Mouse (Mus musculus) left cerebral cortex, adult 2 months (tissue): ENCODE measurements around the gene Ranbp3. TPM values are rescaled to one million over a fixed set of nuclear protein-coding genes. Genes with fewer than 3 reads are reported as not detected.

Experiments used
- DNase-seq, 2 experiments: peaks; one replicate each; pipeline ENCODE4 v3.0.0; 2021 to 2022; ENCODE audit warnings: low spot score in 2 of 2, mixed read lengths in 1 of 2; ENCODE audit errors: extremely low spot score in 1 of 2
- H3K27ac ChIP-seq: fragments of 200-600 bp; 2 replicates; pipeline ENCODE4 v1.8.1; 2022
- H3K4me3 ChIP-seq: fragments of 200-600 bp; 2 replicates; pipeline ENCODE4 v1.8.1; 2022
- CTCF ChIP-seq: fragments of 200-600 bp; IDR thresholded peaks from 2 replicates; pipeline ENCODE4 v1.8.1; 2022; ENCODE audit warnings: antibody characterized with exemption, mild to moderate bottlenecking, moderate library complexity
- intact Hi-C: fragments of 180-260 bp; cut with DNase I; formaldehyde crosslinking; loops from one replicate; pipeline ENCODE4 v1.15.1; 2025
- total RNA-seq, 2 experiments: library from RNA; stranded (reverse); gene quantifications; 2 replicates each; pipeline ENCODE4 v1.2.3; 2021

The Ranbp3 gene
- total RNA-seq, 2 experiments from 2014 or later, result 92.7 to 101 TPM

DNA sequence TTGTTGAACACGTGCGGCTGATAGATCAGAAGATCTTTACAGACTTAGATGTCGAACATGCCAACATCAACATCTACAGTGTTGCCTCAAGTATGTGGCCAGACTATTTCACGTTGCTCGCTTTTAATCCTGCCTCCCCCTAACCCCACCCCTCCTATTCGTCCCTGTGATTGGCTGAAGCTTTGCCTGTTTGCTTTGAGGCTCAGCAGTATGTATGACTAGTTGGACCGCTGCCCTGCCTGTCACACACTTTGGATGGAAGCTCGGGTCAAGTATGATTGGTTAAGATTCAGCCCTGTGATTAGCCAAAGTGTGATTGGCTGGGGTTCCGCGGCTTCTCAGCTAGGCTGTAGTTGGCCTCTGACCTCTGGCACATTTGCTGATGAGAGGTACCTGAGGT lies 21.3 kb upstream of the Ranbp3 start:
- Histone ChIP-seq H3K27ac (no peak overlapping the region), H3K4me3 (no peak overlapping the region)
- intact Hi-C loops, result no loop called here
- DNase-seq, result no peak
- no peak for TF ChIP-seq CTCF

DNA sequence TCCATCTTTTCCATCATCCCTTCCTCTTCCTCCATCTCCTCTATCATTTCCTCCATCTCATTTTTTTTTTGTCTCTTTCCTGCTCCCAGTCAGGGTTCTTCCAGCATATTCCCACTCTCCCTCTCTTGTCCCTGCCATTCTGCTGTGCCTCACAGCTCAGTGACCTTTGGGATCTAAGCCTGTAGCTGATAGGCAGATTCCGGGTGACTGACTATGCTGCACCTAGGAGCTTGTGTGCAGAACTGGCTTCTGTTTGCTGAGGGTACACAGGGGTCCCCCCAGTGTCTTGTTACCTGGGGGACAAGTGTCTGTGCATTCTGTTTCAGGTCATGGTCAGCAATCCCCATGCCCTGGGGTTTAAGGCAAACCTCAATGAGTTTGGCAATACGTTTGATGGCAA lies 18.3 kb upstream of the Ranbp3 start:
- Histone ChIP-seq H3K4me3 (no peak overlapping the region), H3K27ac (no peak overlapping the region)
- intact Hi-C loops, result no loop called here
- no peak for TF ChIP-seq CTCF
- no peak for DNase-seq

DNA sequence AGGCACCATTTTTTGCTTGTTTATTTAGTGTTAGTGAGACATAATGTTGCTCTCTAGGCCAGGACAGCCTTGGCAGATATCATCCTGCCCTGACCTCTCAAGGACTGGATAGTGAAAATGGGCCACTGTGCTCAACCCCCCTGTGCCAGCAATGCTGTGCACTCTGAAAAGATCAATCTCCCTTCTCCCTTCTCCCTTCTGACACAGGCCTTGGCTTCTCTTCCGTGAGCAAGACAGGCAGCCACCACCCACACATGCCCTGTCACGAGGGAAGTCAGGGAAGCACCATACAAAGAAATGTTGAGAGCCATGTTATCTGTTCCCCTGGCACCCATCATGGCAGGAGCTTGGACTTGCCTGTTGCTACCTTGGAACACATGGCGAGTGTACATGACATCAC lies 17.8 kb upstream of the Ranbp3 start:
- no peak overlapping the region for H3K27ac ChIP-seq
- intact Hi-C loops, result no loop called here
- H3K4me3 ChIP-seq, result no peak overlapping the region
- no peak for DNase-seq
- TF ChIP-seq CTCF, result no peak

DNA sequence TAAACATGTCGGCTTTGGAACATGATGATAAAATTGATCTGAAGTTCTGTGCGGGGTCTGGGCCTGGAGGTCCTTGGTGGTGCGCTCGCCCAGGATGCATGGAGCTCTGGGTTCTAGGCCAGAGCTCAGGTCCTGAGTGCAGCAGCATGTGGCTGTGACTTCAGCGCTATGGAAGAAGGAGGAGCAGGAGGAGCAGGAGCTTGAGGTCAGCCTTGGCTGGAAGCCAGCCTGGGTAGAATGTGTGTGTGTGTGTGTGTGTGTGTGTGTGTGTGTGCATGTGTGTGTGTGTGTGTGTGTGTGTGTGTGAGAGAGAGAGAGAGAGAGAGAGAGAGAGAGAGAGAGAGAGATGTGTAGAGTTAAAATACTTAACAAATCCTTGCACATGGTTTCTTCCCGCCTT lies 16.9 kb upstream of the Ranbp3 start:
- intact Hi-C loops, result no loop called here
- DNase-seq, result no peak
- H3K27ac ChIP-seq, result no peak overlapping the region
- no peak for TF ChIP-seq CTCF
- no peak overlapping the region for H3K4me3 ChIP-seq

DNA sequence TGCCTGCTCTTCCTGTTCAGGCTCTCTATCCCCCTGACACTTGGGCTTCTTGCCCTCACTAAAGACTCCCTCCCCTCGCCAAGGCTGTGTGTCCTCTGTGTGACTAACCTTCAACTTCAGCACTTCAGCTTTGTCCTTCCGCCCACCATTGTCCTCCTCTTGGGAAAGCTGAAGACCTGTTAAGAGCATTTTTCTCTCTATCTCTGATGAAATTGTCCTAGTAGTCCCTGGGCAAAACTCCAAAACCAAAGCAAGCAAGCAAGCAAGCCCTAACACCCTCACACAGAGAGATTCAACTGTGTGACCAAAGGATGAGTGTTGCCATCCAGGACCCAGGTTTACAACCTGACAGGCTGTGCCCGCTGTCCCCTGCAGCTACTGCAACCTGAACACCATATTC lies 9.4 kb upstream of the Ranbp3 start:
- intact Hi-C loops, result no loop called here
- Histone ChIP-seq H3K4me3 (no peak overlapping the region), H3K27ac (no peak overlapping the region)
- no peak for DNase-seq
- TF ChIP-seq CTCF, result no peak

DNA sequence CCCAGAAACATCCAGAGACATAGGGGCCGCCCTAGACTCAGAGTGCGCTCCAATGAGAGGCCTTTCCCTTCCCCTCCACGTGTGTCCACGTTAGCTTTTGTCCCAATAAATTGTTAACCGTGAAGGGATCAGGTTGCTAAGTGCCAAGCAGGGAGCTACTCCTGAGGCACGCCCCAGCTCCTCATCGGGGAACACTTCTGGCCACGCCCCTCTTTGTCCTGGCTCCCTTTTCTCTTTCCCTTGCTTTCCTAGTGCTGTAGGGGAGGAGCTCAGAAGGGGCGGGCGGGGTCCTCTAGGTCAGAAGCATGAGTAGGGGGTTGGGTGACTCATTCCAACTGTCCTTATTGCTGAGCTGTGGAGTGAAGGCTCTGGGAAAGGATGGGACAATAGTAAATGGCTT lies 8.8 kb upstream of the Ranbp3 start:
- TF ChIP-seq CTCF, result no peak
- intact Hi-C loops, result no loop called here

DNA sequence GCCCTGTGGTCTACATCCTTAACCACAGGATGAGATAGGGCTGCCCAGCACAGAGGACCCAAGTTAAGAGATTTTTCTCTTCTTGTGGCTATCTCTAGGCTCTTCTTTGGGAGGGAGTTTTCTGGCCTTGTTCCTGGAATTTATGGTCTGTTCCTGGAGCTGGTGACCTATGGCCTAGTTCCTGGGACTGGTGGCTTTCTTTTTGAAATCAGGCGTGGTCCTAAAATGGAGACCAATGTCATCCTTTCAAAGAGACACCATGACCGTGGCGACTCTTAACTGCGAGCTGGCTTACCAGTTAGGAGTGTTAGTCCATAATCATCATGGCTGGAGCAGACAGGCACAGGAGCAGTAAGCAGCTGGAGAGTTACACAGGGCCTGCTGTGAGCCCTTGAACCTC lies 6.7 kb upstream of the Ranbp3 start:
- Histone ChIP-seq H3K4me3 (no peak overlapping the region), H3K27ac (no peak overlapping the region)
- no peak for DNase-seq
- intact Hi-C loops, result loop anchor here (5.0 kb wide), 1 partner anchor 84 kb away; the partner anchor contains the start of genes Safb and Safb2
- TF ChIP-seq CTCF, result no peak

More for the DNA sequence above, 8.8 kb upstream of the Ranbp3 start:
- Histone ChIP-seq H3K4me3 (no peak overlapping the region), H3K27ac (no peak overlapping the region)
- no peak for DNase-seq

DNA sequence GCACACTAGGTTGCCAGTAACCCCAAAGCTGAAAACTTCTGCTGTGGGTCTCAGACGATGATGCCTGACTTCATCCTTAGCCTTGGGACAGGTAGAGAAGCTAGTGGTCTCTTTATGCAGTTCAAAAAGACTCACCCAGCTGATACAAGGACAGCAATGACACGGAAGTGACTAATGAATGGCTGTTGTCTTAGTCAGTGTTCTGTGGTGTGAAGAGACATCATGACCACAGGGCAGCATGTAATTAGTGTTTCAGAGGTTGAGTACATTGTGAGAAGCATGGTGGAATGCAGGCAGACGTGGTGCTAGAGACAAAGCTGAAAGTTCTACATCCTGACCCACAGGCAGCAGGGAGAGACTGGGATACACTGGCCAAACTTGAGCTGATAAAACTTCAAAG lies 5.5 kb upstream of the Ranbp3 start:
- no peak overlapping the region for H3K4me3 ChIP-seq
- H3K27ac ChIP-seq, result no peak overlapping the region
- no peak for TF ChIP-seq CTCF
- DNase-seq, result no peak
- intact Hi-C loops, result loop anchor here (5.0 kb wide), 1 partner anchor 85 kb away; the partner anchor contains the start of genes Safb and Safb2

DNA sequence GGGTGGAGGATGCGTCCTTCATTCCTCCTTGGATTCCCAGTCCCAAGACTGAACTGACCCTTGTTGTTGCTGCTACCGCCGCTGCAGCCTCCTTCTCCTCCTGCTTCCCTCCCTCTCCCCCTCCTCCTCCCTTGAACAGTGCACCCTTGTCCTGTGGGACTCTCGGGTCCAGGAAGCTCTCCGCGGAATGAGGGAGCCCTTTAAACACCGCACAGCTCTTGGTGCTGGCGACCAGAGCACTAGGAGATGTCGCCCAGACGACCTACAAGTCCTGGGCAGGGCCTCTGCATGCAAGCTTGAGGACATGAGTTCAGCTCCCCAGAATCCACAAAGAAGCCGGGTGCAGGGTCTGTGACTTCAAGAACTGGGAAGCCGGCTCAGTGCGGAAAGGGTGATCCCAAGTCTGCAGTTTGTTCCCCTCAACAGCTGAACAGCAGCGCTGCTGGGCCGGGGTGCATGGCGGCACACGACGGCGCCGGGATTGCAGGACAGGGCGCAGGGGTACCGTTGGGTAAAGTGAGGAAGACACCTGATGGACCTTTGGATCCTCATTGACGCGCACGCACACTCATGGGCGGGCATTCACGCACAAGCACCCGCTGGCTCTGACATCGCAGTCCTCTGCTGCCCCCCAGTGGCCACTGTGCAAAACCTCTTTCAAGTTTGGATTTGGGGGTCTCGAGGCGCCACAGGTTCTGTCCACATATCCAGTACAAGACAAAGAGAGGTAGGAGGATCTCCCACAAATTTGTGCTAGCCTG lies 4.5 kb upstream of the Ranbp3 start:
- TF ChIP-seq CTCF, result peak; percentile 95
- peak overlapping the region; percentile 48 for H3K4me3 ChIP-seq

DNA sequence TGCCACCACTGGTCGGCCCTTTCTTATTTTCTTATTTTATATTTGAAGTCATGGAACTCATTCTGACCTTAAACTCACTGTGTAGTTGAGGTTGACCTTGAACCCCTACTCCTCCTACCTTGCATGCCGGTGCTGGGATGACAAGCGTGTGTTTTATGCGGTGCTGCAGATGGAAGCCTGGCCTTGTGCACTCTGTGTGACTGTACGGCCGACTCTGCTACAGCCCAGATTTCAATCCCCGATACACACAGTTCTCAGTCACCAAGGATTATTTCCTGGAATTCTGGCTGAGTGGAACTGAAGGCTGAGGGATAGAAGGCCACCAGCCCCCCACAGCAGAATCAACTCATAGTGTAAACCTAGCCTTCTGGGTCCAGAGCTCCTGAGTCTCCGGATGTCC lies 3.3 kb upstream of the Ranbp3 start:
- no peak for DNase-seq
- Histone ChIP-seq H3K4me3 (no peak overlapping the region), H3K27ac (no peak overlapping the region)
- TF ChIP-seq CTCF, result no peak
- intact Hi-C loops, result loop anchor here (2.0 to 5.0 kb wide), 5 partner anchors 43 to 93 kb away; partner anchors contain the start of genes Dus3l, Lonp1, Ndufa11 and Rpl36

More for the DNA sequence above, 4.5 kb upstream of the Ranbp3 start:
- DNase-seq, result peak; percentile 85 to 87
- intact Hi-C loops, result loop anchor here (2.0 to 5.0 kb wide), 3 partner anchors 42 to 86 kb away; partner anchors contain the start of genes Lonp1, Rpl36, Safb and Safb2
- H3K27ac ChIP-seq, result no peak overlapping the region

DNA sequence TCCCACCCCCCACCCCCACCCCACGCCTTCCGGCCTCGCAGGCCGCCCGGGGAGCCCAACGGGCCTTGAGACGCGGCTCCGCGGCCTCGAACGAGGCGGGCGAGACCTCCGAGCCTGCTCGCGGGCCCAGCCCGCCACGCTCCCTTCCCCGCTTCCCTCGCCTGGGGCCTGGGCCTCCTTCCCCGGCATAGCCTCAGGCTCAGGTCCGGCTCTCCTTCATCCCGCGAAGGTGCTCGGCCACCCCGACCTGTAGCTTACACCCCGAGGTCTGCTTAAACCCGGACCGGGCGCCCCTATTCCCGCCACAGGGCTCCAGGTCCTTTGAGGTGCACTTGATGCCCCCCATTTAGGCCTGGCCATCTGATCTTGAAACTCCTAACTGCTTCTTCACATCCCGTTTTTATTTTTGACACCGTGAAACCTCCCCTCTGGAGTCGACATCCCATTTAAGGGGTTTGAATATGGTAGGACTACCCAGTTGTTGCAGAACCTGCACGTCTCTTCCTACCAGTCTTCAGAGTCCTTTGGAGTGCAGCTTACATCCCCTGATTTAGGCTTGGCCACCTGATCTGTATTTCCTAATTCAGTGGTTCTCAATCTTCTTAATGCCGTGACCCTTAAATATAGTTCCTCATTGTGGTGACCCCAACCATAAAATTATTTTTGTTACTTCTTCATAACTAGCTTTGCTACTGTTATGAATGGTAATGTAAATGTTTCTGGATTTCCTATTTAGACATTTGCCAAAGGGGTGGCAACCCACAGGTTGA lies 738 bp downstream of the Ranbp3 start:
- TF ChIP-seq CTCF, result no peak
- Histone ChIP-seq H3K4me3 (peak overlapping the region; percentile 91), H3K27ac (peak overlapping the region; percentile 92)
- DNase-seq, result peak in 1 of 2 experiments; percentile 22
- intact Hi-C loops, result loop anchor here (5.0 kb wide), 2 partner anchors 43 to 88 kb away; partner anchors contain the start of genes Dus3l, Ndufa11 and Vmac

DNA sequence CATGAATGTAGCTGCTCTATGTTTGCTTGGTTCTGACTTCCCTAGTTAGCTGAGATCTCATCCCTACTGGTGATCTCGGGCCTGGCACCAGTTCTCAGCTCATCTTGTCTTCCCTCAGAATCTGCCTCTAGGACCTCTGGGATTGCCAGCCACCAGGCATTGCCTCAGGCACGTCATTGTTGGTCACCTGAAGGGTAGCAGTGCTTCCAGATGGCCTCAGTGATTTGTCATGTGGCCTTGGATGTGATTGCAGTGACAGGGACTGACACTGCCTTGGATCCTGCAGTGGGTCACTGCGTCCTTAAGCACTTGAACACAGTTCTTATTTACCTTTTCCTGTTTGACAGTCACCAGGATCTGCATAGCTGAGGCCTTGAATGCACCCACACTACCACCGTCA lies 8.7 kb downstream of the Ranbp3 start:
- H3K4me3 ChIP-seq, result no peak overlapping the region
- DNase-seq, result no peak
- no peak overlapping the region for H3K27ac ChIP-seq
- intact Hi-C loops, result no loop called here
- TF ChIP-seq CTCF, result no peak
